Mouse (Mus musculus) liver, embryonic 13.5 days (tissue): ENCODE results near the gene Cabcoco1. TPM values are rescaled to one million over a fixed set of nuclear protein-coding genes. Genes with fewer than 3 reads are reported as not detected.

ENCODE experiments used
- ATAC-seq: fragments of 200-750 bp; cut with Nextera tagmentation; 2 replicates; pipeline ENCODE4 v1.8.0; 2017; ENCODE audit warnings: low read depth, mild to moderate bottlenecking, moderate number of reproducible peaks, moderate library complexity
- DNase-seq: peaks from one replicate; pipeline ENCODE4 v3.0.0; 2022
- H3K27ac ChIP-seq: fragments of 300-500 bp; sonication (generic); 2 replicates; pipeline ENCODE4 v1.5.1; 2015; ENCODE audit warnings: moderate library complexity, mild to moderate bottlenecking, inconsistent platforms
- H3K27me3 ChIP-seq: fragments of 300-500 bp; sonication (generic); 2 replicates; pipeline ENCODE4 v1.6.1; 2015; ENCODE audit warnings: mild to moderate bottlenecking, inconsistent platforms
- H3K36me3 ChIP-seq: fragments of 300-500 bp; sonication (generic); 2 replicates; pipeline ENCODE4 v1.6.1; 2015; ENCODE audit warnings: mild to moderate bottlenecking, inconsistent platforms
- H3K4me1 ChIP-seq: fragments of 300-500 bp; sonication (generic); replicated peaks from 2 replicates; pipeline ENCODE4 v1.6.1; 2015; ENCODE audit warnings: inconsistent platforms
- H3K4me2 ChIP-seq: fragments of 300-500 bp; sonication (generic); 2 replicates; pipeline ENCODE4 v1.6.1; 2015; ENCODE audit warnings: inconsistent platforms, mild to moderate bottlenecking, moderate library complexity
- H3K4me3 ChIP-seq: fragments of 300-500 bp; sonication (generic); replicated peaks from 2 replicates; pipeline ENCODE4 v1.5.1; 2015; ENCODE audit warnings: mild to moderate bottlenecking, inconsistent platforms
- H3K9ac ChIP-seq: fragments of 300-500 bp; sonication (generic); 2 replicates; pipeline ENCODE4 v1.6.1; 2015; ENCODE audit warnings: mild to moderate bottlenecking, inconsistent platforms
- H3K9me3 ChIP-seq: fragments of 300-500 bp; sonication (generic); replicated peaks from 2 replicates; pipeline ENCODE4 v1.6.1; 2016; ENCODE audit warnings: inconsistent platforms
- WGBS: fragments of 180-500 bp; shearing (Covaris S2); methylation state at CpG from one replicate; pipeline ENCODE4 v1.1.7; 2015; ENCODE audit not compliant: insufficient replicate concordance; 5-methylcytosine and 5-hydroxymethylcytosine counted together
- polyA plus RNA-seq: library from polyadenylated mRNA; unstranded; fragments of >200 nt; fragmentation: Nextera tagmentation; extraction: Ambion mirVana; gene quantifications from 2 replicates; pipeline ENCODE4 v1.2.1, GENCODE M21; 2015

Gene Cabcoco1
- polyA plus RNA-seq, 1 experiment from 2014 or later: 1.2 TPM

DNA sequence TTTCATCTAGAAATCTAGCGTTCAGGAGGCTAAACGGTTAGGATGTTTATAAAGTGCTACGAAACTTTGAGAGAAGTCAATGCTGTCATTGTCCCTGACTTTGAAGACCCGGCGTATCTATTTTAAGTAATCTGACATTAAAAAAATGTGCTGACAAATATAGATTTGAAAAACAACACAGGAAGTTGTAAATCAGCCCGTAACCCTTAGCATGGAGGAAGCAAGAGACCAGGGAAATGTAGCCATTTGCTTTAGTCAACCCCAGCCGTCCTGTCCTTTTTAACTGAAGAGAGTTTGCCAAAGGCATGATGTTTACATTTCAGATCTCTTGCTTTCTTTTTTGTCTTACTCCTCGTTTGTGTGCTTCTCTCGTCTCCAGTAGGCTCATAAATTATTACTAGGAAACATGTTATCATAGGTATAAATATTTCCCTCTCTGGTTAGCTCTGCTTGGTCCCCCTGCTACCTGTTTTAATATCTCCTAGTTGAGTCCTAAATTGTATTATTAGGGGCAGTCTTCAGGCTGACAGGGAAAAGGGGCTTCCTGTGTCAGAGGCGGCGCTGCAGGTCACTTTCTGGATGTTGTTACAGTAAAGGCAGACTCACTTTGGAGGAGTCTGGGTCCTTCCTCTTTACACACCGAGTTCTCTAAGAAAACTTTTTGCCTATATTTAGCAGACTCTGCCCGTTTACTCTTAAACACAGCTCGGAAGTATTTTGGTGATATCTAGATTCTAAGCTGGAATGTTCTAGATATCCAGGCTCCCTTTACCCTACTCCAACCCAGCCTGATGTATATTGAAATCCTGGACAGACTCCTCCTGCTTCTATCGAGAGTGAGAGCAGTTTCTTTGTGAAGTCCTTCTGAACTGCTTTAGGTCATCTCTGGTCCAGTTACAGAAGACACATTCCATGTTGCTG, 95.6 kb downstream of the Cabcoco1 start:
- Histone ChIP-seq H3K36me3 (no peaks in the 10 kb centered on the region), H3K27me3 (no peaks in the 10 kb centered on the region), H3K4me3 (no peak overlapping the region), H3K9ac (no peak overlapping the region), H3K27ac (peak overlapping the region; percentile 71), H3K4me2 (peak overlapping the region; percentile 42), H3K4me1 (peaks cover 35% of the 10 kb centered on the region), H3K9me3 (no peaks in the 10 kb centered on the region)
- peak; percentile 66 for ATAC-seq
- WGBS: 16% methylated on average over 15 of the region's 15 CpGs
- DNase-seq: no peak

DNA sequence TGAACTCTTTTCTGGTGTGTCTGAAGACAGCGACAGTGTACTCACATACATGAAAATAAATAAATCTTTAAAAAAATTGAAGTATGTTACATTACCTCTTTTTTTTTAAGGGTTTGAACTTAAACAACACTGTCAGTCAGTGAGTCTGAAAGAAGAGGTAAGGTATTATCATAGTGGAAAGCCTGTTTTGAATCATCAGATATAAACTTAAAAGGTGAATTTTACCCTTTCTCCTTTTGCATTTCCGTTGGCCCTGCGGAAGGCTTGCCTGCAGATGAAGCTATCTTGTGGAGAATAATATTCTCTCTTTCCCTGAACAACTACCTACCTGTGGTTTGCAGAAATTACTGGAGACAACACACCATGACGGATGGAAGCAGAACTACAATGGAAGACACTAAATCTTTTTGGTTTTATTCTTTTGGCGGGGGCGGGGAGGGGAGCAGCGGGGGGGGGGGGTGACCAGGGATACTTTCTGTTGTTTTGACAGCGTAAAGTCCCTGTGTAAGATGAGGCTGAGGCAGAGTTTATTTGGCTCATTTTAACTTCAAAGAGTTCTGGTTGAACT, 96.4 kb downstream of the Cabcoco1 start:
- Histone ChIP-seq H3K36me3 (no peaks in the 10 kb centered on the region), H3K4me1 (peaks cover 35% of the 10 kb centered on the region), H3K27ac (0 out of 2 replicates have a peak overlapping the region, but pooled peaks have one; percentile 71), H3K4me2 (peak overlapping the region; percentile 42; the same call in 1 of the 2 replicates), H3K4me3 (no peak overlapping the region), H3K9ac (no peak overlapping the region), H3K27me3 (no peaks in the 10 kb centered on the region), H3K9me3 (no peaks in the 10 kb centered on the region)
- ATAC-seq (no peak), DNase-seq (no peak)
- WGBS: 70% methylated on average over 8 of the region's 8 CpGs

DNA sequence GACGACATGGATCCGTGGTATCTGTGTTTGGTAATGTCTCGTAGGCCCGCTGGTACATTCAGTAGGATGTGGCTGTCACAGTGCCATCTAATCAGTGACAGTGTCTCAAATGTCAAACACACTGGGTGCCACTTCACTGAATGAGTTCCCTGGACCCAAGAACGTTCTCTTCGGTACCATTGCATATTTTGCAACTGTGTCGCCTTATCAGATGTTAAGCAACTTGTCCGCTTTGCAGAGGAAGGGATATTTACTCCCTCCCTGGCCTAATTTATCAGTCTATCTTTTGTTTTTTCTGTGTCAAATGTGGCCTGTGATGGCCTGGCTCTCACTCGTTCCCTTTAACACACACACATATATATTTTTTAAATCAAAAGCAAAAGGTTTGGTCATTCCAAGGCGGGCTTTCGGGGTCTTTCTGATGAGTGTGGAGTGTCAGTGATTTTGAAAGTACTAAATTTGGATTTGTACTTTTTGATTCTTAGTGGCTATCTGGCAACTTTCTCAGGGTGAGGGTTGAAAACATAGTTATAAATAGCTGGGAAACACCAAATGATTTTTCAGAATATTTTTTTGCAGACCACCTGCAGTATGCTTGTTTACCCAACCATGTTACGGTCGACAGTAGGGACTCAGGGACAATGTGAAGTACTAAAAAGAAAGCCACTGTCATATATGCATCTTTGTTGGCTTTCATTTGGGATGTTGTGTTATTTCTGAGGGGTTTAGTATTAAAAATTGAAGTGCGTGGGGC, 97.2 kb downstream of the Cabcoco1 start:
- Histone ChIP-seq H3K36me3 (no peaks in the 10 kb centered on the region), H3K27ac (no peak overlapping the region), H3K4me1 (peaks cover 35% of the 10 kb centered on the region), H3K4me3 (no peak overlapping the region), H3K4me2 (no peak overlapping the region), H3K9me3 (no peaks in the 10 kb centered on the region), H3K27me3 (no peaks in the 10 kb centered on the region), H3K9ac (no peak overlapping the region)
- DNase-seq: no peak
- 68% methylated on average over 14 of the region's 14 CpGs for WGBS
- no peak for ATAC-seq

DNA sequence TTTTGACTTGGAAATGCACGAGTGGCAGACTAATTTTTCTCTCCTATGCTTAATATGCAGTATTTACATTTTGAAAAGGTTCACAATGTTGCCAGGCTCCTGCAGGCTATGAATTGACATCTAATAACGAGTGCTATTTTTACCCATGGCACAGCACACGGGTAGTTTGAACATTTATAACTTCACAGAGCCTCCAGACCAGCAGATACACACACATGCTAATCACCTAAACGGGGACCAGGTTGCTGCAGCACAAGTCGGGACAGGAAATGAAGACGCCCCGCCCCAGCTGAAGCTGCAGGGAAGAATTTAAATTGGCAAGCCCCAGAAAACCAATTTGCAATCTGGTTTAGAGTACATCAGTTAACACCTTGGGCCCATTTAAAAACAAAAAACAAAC, 98.6 kb downstream of the Cabcoco1 start:
- DNase-seq (no peak), ATAC-seq (no peak)
- Histone ChIP-seq H3K4me3 (no peak overlapping the region), H3K4me1 (peaks cover 35% of the 10 kb centered on the region), H3K36me3 (no peaks in the 10 kb centered on the region), H3K4me2 (no peak overlapping the region), H3K9me3 (no peaks in the 10 kb centered on the region), H3K9ac (no peak overlapping the region), H3K27me3 (no peaks in the 10 kb centered on the region), H3K27ac (no peak overlapping the region)
- 13% methylated on average over 7 of the region's 7 CpGs for WGBS

DNA sequence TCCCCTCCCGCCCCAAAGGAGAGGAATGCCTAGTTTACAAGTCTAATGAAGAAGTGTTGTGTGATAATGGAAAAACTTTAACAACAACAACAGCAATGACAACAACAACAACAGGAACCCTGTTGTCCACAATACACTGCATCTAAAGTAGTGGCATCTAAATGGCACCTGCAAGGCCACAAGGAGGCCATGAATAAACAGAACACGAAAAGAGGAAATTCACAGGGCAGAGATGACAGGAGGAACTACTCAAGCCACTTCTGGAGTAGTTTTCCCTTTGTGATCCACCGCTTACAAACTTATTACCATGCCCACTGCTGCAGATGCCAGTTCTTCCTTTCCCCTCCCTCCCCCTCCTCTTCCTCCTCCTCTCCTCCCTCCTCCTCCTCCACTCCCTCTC, 99.0 kb downstream of the Cabcoco1 start:
- DNase-seq: no peak
- H3K27ac ChIP-seq: no peak overlapping the region
- 33% methylated on average over 3 of the region's 3 CpGs for WGBS
- no peak overlapping the region for H3K9ac ChIP-seq
- H3K9me3 ChIP-seq: no peaks in the 10 kb centered on the region
- H3K4me3 ChIP-seq: no peak overlapping the region
- H3K27me3 ChIP-seq: no peaks in the 10 kb centered on the region
- peaks cover 35% of the 10 kb centered on the region for H3K4me1 ChIP-seq
- no peaks in the 10 kb centered on the region for H3K36me3 ChIP-seq
- no peak for ATAC-seq
- no peak overlapping the region for H3K4me2 ChIP-seq

DNA sequence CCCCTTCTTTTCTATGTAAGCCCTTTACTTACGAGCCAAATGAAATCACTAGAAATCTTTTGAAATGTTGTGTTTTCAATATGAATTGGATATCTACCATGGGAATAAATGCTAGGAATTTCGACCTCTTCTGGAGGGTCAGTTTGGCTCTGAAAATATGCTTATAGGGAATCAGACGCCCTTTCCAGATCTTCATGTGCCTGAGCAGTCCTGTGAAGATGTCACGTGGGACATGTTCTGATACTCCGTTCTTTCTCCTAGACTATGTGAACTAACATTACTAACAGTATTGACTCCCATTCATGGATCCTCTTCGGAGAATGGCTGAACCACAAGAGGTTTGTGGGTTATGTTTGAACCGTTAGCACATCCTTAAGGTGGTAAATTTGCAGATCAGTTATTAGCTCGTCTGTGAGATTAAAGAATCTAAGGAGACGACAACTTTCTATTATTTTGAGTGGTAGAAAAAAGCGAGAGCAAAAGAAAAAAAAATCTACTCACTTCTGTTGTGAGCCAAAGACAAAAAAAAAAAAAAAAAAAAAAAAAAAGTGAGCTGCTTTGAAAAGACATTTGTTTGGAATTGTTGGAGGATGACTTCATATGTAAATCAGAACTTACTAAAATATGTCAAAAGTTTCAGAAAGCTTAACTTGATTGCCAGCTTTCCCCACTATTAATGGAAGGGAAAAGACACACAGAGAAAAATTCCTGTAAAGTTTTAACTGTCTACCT, 99.6 kb downstream of the Cabcoco1 start:
- no peak overlapping the region for H3K4me2 ChIP-seq
- no peaks in the 10 kb centered on the region for H3K36me3 ChIP-seq
- peaks cover 35% of the 10 kb centered on the region for H3K4me1 ChIP-seq
- H3K27me3 ChIP-seq: no peaks in the 10 kb centered on the region
- no peak overlapping the region for H3K27ac ChIP-seq
- DNase-seq: no peak
- H3K9ac ChIP-seq: no peak overlapping the region
- 59% methylated on average over 10 of the region's 10 CpGs for WGBS
- H3K4me3 ChIP-seq: no peak overlapping the region
- ATAC-seq: no peak
- no peaks in the 10 kb centered on the region for H3K9me3 ChIP-seq

DNA sequence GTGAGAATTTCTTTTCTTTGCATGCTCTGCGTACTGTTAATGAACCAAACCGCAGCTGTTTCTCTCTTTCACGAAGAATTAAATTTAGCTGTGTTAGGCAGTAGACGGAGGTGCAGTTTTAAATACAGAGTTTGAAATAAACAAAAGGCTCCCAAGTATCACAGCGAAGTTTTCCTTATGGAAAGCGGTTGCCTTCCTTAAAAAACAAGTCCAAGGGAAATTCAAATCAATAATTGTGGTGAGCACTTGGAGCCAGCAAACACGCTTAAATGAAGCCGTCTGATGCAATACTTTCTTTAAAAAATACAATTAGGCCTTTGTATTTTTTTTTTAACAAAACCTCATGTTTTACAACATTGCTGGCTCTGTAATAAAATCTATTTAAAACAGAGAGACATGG, 101.2 kb downstream of the Cabcoco1 start:
- no peaks in the 10 kb centered on the region for H3K36me3 ChIP-seq
- no peak overlapping the region for H3K27ac ChIP-seq
- no peak overlapping the region for H3K9ac ChIP-seq
- WGBS: 74% methylated on average over 8 of the region's 8 CpGs
- no peak for DNase-seq
- H3K9me3 ChIP-seq: no peaks in the 10 kb centered on the region
- no peak for ATAC-seq
- no peaks in the 10 kb centered on the region for H3K27me3 ChIP-seq
- no peak overlapping the region for H3K4me3 ChIP-seq
- no peak overlapping the region for H3K4me2 ChIP-seq
- peaks cover 21% of the 10 kb centered on the region for H3K4me1 ChIP-seq

DNA sequence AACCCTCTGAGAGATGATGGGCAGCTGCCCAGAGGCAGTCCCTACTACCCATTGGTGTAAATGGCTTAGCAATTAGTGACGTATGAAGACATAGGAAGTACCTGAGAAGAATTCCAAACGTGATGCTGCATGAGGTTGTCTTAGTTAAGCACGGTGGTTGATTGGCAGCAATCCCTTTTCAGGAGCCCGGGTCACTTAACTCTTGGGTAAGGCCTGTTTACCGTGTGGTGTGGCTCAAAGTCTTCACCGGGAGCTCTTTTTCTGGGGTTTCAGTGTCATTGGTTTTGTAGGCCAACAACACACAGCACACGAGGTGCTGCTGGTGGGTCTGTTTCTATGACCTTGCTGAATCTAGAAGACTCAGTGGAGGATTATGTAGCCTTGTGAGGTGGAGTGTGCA, 105.9 kb downstream of the Cabcoco1 start:
- H3K36me3 ChIP-seq: no peaks in the 10 kb centered on the region
- H3K4me3 ChIP-seq: no peak overlapping the region
- peaks cover 8% of the 10 kb centered on the region for H3K4me1 ChIP-seq
- H3K9me3 ChIP-seq: no peaks in the 10 kb centered on the region
- DNase-seq: no peak
- H3K27me3 ChIP-seq: no peaks in the 10 kb centered on the region
- H3K4me2 ChIP-seq: no peak overlapping the region
- WGBS: 70% methylated on average over 7 of the region's 7 CpGs
- H3K9ac ChIP-seq: no peak overlapping the region
- no peak overlapping the region for H3K27ac ChIP-seq
- ATAC-seq: no peak

DNA sequence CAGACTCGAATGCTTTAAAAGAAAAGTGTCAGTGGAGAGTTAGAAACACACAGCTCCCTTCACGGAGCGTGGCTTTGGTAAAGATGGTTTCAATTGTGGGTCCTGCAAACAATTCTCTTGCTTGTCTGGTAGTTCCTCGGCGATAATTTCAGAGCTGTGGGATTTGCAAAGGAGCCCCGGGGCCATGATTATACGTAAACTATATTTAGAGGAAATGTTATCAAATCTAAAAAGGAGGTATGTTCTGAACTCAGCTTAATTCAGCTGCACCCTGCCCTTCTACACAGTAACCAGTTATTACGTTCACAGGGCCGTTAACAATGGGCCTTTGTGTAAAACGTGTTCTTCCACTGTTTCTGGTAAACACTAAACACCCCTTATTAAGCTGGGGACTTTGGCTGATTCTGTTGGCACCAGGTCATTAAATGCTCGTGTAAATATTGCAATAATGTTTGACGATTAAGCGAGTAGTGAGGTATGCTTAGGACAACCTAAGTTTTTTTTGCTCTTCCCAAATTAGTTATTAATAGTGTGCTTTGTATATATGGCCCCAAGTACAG, 106.6 kb downstream of the Cabcoco1 start:
- H3K9me3 ChIP-seq: no peaks in the 10 kb centered on the region
- ATAC-seq (no peak), DNase-seq (no peak)
- no peaks in the 10 kb centered on the region for H3K36me3 ChIP-seq
- WGBS: 74% methylated on average over 13 of the region's 13 CpGs
- no peak overlapping the region for H3K9ac ChIP-seq
- H3K27me3 ChIP-seq: no peaks in the 10 kb centered on the region
- no peak overlapping the region for H3K4me3 ChIP-seq
- H3K27ac ChIP-seq: no peak overlapping the region
- H3K4me2 ChIP-seq: no peak overlapping the region
- peaks cover 8% of the 10 kb centered on the region for H3K4me1 ChIP-seq

DNA sequence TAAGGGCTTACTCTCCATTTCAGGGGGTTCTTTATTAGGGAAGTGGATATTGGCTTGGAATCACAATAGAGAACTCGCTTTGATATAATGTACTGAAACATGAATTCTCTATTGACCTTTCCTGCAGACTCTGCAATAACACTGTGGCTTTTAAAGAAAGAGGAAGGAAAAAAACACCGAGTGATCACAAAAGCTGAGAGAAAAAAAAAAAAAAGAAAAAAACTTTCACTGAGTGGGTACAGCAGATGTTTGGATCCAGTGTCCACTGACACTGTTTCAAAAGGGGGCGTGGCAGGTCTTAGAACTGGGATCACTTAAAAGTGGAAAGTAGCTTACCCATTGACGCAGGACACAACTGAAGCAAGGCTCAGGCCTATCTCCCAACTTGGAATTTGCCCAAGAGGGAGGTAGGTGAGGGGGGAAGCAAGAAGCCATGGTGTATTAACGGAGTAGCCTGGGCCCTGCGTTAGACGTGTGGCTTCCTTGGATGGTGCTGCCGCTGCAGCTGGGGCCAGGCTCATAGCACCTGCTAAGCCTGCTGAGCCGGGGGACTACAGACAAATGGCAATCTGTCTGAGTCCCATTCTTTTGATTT, 107.6 kb downstream of the Cabcoco1 start:
- Histone ChIP-seq H3K9ac (no peak overlapping the region), H3K36me3 (no peaks in the 10 kb centered on the region), H3K4me3 (no peak overlapping the region), H3K27ac (no peak overlapping the region), H3K27me3 (no peaks in the 10 kb centered on the region), H3K4me1 (peaks cover 8% of the 10 kb centered on the region), H3K9me3 (no peaks in the 10 kb centered on the region), H3K4me2 (no peak overlapping the region)
- DNase-seq (no peak), ATAC-seq (no peak)
- 64% methylated on average over 9 of the region's 9 CpGs for WGBS
